Mouse (Mus musculus) lung, postnatal 0 days (tissue): ENCODE data around the gene Trub1.

Experiments used
- CTCF ChIP-seq: IDR thresholded peaks from 2 replicates; pipeline ENCODE4 v1.5.1; 2016; ENCODE audit warnings: antibody characterized with exemption, mild to moderate bottlenecking
- EP300 ChIP-seq: IDR thresholded peaks from 2 replicates; pipeline ENCODE4 v1.6.1; 2016; ENCODE audit warnings: antibody characterized with exemption, mild to moderate bottlenecking, control low read depth

- TF ChIP-seq CTCF = no peak
- TF ChIP-seq EP300 = no peak
Measured at GRCm38 (mm10) chr19:57417800-57418580, 34.7 kb upstream of the Trub1 start.
